Mouse (Mus musculus) B cell, adult 2 months (primary cell): ENCODE data around the gene Specc1l.
"Not testable (repeated sequence)": the region's sequence is repeated elsewhere in the genome, so short reads cannot be mapped to it uniquely, and the experiment has no call there.

Experiments used
- DNase-seq, 2 experiments: peaks; one replicate each; pipeline ENCODE4 v3.0.0; 2022

Gene Specc1l

DNA sequence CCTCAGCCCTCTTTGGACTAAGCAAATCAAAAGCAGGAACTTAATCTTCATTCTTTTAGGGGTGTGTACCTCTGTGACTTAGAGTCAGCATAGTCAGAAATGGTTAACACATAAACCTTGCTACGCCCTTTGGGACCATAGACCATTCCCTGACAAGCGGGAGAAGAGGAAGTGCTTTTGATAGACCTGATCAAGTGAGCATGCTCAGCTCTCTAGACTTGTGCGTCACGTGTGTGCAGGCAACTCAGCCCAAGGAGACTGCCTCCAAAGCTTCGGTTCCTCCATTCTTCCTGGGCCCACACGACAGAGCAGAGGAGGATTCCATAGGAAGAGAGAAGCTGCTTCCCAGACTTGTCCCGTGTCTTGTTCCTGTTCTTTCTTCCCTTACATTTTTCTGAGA lies 76.7 kb downstream of the Specc1l start:
- DNase-seq = no peak

DNA sequence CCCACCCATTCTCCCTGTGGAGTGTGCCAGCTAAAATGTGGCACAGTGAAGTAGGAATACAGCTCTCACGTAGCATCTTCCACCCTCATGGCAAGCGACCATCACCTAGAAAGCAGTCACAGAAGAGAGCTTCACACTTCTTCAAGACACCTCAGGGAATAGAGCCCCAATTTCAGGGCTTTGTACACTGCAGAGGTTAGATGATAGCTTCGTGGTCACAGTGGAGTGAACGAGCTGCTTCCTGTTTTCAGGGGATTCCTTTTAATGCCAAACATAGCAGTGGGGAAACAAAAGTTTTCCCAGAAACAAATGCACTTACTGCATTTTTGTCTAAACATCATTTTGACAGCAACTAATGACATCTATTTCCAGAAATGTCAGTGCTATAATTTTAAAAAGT lies 77.5 kb downstream of the Specc1l start:
- DNase-seq = peak; percentile 20 to 31

DNA sequence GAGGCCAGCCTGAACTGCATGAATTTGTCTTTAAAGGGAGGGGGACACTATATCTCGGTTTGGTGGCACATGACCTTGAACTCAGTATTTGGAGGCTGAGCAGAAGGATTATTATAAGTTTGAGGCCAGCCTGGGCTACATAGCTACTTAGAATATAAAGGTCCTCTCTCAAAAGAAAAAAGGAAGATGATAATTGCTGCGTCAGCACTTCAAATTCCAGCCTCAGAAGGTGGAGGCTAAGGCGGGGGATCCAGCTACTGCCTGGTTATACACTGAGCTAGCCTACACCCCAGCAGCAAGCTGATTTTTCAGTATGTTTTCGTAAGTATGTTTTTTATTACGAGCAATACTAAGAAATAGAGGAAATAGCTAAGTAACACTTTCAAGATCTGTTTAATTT lies 78.8 kb downstream of the Specc1l start:
- DNase-seq = no peak

DNA sequence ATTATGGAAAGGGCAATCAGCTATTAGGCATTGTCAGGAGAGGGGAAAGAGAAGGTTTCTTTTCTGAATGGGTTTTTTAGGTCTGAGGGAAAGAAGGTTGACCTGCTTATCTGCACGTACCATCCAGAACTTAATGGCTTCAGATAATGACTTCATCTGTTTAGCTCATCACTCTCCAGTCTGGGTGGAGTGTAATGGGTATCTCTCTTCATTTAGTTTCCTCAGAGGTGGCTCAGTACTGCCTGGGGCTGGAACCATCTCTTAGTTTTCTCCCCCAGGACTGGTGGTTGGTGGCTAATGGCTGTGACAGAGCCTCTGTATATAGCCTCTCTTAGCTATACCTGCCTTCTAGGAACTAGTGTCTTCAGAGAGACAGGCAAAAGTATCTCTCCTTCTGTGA lies 79.5 kb downstream of the Specc1l start:
- no peak for DNase-seq

DNA sequence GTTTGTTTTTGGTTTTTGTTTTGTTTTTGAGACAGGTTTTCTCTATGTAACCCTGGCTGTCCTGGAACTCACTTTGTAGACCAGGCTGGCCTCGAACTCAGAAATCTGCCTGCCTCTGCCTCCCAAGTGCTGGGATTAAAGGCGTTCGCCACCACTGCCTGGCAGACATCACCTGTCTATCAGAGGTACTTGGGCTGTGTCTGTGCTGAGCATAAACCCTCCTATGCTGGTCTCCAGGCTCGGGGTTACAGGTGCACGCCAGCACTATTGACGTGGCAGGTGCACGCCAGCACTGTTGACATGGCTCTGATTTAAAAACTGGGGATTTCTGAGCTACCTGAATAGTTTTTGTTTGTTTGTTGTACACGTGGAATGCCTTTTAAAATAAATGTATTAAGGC lies 80.3 kb downstream of the Specc1l start:
- not testable (repeated sequence) for DNase-seq

DNA sequence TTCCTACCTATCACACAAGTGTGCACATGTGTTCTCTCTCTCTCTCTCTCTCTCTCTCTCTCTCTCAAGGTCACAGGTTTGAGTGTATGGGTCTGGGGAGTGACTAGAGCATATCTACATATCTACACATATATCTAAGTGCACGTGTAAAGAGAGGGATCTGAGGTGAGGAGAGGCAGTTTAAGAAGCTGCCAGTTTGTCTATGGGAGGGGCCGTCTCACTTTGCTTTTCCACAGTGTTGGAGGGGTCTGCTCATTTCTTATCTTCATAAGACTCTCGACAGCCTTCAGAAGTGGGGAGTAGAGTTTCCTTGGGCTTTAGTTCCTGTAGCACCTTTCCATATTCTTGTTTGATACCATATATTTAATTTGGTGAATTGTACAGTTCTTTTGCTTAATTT lies 81.4 kb downstream of the Specc1l start:
- DNase-seq = no peak

DNA sequence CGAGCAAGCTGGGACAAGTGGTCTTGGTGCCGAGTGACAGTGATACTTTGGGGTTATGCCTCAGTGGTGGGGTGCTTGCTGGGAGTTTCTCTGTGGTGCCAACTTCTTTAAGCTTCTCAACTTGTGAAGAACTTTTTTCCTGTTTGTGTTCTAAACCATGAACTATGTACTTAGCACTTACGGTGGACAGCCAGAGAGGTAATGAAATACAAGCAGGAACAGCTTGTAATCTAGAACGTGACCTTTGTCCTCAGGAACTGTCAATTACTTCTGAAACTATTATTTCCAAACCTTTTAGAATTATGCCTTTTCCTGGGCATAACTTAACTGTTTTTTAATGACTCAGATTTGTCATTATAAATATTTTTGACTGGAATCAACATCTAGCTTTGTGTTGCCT lies 82.5 kb downstream of the Specc1l start:
- no peak for DNase-seq

DNA sequence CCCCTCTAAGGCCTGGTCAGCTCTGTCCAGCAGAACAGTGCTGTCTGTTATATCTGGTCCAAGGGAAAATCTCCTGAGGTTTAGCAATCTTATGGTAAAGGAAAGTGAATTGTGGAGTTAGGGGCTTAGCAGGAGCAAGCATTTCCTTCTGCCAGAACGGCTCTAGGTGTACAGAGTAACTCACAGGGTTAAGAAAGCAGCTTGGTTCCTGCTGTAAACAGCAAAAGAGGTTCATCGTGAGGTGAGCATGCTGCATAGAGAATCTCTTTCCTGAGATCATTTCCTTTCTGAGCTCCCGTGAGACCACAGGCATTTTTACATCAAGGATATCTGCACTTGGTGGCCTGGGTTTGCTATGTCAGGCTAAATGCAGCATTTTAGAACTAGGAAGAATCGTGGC lies 83.1 kb downstream of the Specc1l start:
- DNase-seq = no peak

DNA sequence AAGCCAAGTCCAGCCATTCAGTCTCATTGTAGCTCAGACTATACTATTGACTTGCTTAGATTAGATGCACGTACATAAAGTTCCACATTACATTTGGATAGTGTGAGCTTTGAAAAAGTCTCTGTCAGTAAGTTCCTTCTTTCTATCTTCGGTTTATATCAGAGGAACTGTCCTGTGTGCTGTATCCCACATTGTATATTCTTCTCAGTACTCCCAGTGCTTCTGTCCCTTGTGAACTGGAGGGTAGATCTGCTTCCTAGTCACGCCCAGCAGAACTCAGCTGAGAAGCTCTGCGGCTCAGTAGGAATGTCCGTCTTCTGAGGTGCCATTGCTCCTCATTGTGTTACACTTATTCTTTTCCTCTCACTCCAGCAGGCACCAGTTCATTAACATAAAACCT lies 86.7 kb downstream of the Specc1l start:
- no peak for DNase-seq

DNA sequence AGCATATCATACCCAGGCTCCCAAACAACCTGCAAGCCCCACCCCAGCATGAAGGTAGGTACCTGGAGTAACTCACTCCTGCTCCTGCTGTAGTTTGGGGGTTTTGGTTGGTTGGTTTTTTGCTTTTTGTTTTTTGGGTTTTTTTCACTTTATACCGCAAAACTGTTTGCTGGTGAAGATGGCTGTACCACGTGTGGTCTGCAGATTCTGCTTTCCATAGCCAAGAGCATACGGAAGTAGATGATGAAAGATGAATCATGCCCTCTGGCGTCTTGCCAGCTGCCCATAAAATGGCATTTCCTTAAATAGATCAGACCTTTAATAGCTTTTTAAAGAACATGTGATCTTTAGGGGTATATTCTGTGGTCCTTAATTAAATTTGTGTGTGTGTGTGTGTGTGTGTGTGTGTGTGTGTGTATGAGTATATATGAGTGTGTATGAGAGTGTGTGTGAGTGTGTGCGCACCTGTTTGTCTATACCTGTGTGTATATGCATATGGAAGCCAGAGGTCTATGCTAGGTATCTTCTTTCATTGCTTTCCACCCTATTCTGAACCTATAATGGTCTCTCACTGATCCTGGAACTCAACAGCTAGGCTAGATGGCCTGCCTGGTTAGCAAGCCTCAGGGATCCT lies 88.0 kb downstream of the Specc1l start:
- peak; percentile 84 to 88 for DNase-seq

DNA sequence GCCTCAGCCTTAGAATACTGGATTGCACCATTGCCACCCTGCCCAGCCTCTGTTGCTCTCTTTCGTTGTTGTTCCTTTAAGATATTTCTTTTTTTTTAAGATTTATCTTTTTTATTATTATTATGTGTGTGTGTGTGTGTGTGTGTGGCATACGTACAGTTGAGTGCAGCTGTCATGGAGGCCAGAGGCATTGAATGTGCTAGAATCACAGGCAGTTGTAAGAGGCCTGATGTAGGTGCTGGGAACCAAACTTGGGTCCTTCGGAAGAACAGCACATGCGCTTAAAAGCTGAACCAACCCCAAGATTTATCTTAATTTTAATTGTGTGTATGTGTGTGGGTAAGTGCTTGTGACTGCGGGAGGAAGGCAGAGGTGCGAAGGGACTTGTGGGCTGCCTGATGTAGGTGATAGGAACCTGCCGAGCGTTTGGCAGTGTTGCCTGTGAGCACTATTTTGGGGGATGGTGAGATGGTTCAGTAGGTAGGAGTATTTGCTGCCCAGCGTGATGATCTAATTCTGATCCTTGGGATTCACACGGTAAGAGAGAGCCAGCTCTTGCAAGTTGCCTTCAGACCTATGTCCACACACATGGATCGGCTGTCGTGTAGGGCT lies 89.4 kb downstream of the Specc1l start:
- DNase-seq = no peak

DNA sequence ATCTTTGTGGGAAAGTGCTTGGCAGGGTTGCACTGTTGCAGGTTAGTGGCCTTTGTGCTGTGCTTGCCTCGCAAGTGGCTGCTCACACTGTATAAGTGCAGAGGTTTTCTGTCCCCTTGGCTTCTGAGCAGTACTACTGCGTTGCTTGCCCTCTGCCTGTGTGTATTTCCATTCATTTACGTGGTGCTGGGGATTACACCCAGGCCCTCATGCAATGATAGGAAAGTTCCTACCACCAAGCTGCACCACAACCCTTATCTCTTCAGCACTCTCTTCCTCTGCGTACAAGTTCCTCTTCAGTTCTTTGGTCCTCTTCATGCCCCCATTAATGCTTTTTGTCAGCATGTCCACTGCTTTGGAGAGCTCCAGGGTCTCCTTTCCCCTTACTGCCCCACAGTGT lies 90.1 kb downstream of the Specc1l start:
- DNase-seq = no peak

DNA sequence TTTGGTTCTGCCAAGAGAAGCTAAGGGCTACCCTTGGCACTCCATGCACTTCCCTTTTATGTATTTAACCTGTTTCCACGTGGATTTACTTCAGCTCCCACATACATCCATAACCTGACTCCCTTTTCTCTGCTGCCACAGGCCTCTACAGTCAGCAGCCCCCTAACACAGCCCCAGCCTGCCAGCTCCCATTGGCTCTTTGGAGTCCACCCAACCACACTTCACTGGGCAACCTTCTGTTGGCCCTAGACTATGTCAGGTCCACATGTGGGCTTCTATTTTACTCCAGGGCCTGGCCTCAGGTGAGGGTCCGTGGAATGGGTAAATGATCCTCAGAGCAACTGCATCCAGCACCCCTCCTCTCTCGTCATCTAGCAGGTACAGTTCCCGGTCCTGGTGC lies 90.7 kb downstream of the Specc1l start:
- no peak for DNase-seq

DNA sequence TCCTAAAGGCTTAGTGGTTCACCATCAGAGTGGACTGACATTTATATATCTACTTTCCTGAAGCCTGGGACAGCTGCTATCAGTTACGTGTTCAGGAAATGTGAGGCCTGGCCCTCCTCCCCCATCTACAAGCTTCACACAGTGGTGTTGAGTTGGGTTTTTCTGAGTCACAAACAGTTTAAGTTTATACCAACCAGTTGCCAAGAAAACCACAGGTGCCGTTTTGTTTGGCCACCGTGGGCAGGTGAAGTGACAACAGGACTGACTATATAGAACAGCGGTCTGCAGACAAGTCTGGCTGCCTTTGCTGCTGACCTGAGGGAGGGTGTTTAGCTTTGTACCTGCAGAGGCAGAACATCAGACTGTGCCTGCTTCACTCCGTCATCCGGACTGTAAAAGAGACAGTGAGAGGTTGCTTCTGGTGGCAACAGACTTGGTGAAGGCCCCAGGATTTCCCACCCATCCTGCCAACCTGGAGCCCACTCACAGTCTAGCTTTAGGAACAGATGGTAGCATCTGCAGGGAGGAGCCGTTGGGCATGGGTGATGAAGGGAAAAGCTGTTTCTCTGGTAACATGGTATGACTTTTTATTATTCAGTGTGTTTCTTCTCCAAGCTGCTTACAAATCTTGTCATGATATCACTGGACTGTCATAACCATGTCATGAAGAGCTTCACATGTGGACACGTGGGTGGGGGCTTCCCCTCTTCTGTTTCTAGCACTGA lies 91.6 kb downstream of the Specc1l start:
- DNase-seq = peak; percentile 78 to 81

DNA sequence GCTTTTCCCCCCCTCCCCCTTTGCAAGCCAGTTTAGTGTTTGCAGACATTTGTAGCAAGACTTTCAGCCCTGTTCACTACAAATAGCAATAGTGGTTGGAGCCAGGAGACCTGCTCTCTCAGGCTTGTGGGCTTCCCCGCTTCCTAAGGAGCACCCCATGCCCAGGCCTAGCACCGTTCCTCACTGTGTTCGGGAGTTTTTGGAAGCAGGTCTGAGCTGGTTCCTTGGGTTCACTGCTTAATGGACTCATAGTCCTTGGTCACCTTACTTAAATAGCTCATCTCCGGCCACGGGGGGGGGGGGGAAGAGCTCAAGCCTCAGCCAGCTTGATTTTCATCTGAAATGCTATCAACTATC lies 92.2 kb downstream of the Specc1l start:
- DNase-seq = no peak

DNA sequence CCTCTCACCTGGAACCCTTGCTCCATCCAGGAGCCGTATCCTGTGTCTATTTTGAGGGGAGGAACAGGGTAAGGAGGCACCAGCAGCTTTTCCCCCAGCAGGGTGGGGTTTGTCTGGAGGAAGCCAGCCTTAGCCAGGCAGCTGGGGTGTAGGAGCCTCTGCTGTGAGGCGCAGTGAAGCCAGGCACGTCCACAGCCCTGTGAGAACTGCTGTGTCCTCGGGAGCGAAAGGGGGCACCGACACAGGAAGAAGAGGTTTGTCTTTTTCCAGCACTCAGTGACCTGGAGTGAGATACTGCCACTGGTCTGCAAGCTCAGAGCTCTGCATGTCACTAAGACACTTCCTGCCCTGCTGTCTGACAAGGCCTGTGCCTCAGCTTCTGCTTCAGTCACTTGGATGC lies 92.5 kb downstream of the Specc1l start:
- DNase-seq = no peak

DNA sequence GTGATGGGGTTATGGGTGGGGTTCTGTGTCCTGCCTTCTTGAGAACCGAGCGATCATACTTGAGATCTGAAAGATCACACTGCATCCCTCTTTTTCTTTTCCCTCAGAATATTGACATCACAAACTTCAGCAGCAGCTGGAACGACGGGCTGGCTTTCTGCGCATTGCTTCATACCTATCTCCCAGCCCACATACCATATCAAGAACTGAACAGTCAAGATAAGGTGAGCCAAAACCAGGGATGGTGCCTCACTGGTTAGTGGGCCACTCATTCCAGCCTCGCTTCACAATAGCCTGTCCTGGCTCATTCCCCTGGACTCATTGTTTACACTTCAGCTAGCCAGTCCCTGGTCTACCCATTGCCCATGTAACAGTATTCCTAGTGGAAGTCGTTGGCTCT lies 95.3 kb downstream of the Specc1l start:
- DNase-seq = no peak

DNA sequence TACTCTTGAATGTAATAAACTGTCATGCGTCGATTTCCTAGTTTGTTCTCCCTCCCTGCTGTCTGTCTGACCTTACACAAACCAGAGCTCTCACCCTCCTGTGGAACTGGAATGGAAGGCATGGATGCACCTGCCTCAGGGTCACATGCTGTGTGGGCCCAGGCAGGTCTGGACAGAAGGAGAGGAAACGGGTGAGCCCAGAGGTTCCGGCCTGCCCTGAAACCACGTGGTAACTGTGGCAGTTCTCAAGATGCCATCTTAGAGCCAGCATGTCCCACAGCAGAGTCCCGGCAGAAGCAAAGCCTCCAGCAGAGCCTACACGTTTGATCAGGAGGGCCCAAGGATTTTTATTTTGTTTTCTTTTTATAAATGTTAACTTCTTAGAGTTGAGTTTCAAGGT lies 100.5 kb downstream of the Specc1l start:
- DNase-seq = no peak

DNA sequence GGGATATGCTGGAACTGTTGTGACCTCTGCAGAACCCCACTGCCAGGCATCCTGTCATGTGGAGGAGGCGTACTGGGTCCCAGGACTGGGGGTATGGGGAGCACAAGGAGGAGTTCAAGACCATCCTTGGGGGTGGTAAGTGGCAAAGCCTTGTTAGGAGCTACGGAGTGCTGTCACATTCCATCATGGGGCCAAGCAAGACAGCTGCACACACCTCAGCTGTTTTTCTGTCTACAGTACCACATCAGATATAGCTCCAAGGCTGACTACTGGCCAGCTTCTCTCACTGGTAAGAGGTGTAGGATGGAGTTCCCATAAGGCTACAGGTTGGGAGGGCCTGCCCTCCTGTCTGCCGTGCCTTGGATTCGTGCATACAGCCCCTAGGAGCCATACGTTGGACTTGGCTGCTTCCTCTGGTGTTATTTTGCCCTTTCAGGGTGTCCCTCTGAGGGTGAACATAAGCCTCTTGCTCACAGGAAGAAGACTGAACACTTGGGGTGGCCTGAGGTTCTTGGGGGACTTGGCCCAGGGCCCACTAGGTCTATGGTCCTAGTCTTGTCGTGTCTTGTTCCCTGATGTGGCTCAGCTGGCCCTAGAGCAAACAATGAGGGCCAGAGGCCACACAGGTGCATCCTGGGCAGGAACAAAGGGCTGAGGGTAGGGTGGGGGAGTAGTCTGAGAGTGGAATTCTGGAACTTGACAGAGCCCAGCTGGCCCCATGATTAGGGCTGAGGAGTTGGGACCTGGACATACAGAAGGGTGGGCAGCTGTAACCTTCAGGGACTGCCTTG lies 102.5 kb downstream of the Specc1l start:
- DNase-seq = no peak

DNA sequence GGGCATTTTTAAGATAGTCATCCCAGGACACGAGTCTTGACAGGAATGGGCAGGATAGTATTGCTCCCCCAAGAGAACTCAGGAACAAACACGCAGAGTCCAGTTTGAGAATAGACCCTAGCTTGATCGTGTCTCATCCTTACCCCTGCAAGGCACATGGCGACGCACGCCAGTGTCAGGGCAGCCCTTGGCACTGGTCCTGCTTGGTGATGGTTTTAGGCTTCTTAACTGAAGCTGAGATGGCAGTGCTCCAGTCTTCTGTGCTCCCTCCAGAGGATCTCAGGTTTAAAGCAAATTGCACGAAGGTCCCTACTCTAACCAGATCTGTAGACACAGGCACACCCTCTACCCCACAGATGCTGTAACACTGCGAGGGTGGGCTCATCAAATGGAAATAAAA lies 103.9 kb downstream of the Specc1l start:
- no peak for DNase-seq

DNA sequence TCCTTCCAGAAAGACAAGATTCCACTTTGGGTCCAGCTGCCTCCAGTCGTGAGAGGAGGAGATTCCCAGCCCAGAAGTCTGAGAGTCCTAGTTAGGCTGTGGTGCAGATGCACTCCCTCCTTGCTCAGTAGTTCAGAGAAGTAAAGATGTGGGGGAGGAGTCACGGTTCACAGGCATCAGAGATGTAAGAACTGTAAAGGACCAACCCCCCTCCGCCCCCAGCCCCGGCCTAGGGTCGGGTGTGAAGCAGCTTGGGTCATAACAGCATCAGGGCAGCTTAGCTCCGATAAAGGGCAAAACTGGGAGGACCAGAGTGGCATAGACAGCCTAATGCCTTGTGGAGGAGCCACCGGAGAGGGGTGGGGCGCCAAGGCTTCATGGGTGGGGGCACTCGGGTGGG lies 104.6 kb downstream of the Specc1l start:
- DNase-seq = peak; percentile 48 to 50

DNA sequence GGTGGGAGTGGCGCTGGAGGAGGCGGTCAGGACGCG lies 104.8 kb downstream of the Specc1l start, which contains the start of gene Adora2a:
Adora2a (plus strand) TSS at position 6 of the 36 bp plus-strand sequence.
- DNase-seq = no peak

DNA sequence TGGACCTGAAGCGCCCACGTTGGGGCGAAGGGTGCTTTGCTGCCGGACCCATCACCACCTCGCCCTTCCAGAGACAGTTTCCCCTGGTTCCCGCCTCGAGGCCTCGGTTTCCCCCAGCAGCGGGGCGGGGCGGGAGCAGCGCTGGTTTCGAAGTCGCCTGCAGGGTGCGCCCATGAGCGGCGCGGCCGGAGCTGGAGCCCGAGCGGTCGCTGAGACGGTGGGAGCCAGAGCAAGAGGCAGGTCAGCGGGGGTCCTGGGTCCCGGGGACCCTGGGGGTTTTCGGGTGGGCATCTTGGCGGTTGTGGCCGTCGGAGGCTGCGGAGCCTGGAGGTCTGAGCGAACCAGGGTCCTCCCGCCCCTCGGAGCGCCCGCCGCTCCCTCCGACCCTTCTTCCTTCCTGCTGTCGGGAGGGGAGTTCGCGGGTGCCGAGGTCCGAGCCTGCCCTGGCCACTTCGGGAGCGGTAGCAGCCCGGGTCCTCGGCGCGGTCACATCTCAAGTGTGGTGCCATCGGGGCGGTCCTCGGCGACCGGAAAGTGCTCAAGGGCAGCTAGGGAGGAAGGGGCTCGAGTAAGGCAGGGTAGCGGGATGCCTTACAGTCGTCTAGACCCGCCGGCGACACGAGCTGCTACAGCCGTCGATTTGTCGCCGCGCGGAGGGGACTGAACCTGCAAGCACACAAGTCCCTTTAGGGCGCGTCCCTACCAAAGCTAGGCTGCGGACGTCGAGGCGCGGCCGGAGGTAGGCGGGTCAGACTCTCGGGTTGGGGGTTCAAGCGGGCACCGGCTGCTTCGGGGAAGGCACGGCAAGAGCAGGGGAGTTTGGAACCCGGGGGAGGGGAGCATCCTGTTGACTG lies 105.3 kb downstream of the Specc1l start:
- DNase-seq = peak; percentile 84 to 86

DNA sequence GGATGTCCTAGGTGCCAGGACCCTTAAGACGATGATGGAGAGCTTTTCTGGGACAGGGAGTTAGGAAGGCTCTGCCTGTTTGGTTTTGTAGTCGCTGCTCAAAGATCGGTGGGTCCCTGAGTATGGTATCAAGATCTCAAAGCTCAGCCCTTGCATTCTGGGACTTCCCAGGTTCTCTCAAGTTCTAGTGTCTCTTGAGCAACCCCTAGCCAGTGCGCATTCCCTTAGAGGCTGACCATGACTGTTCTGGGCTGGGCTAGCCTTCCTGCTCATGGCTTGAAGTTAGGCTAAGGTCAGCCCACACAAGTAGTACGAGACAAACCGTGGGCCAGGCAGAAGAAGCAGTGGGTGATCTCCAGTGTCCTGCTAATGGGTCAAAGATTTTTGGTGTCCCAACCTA lies 106.3 kb downstream of the Specc1l start:
- DNase-seq = no peak
